Mouse (Mus musculus) erythroblast, embryonic 14.5 days (primary cell): ENCODE results near the gene Serpina6. TPM values are rescaled to one million over a fixed set of nuclear protein-coding genes. Genes with fewer than 3 reads are reported as not detected.
"Not testable (repeated sequence)": the region's sequence is repeated elsewhere in the genome, so short reads cannot be mapped to it uniquely, and the experiment has no call there.

Experiments used
- H3K27me3 ChIP-seq: 2 replicates; pipeline ENCODE4 v1.6.1; 2012; ENCODE audit warnings: inconsistent platforms; ENCODE audit not compliant: control insufficient read depth
- H3K36me3 ChIP-seq: 2 replicates; pipeline ENCODE4 v1.6.1; 2012; ENCODE audit warnings: mild to moderate bottlenecking, inconsistent platforms; ENCODE audit not compliant: control insufficient read depth
- H3K4me1 ChIP-seq: 2 replicates; pipeline ENCODE4 v1.6.1; 2012; ENCODE audit warnings: inconsistent platforms; ENCODE audit not compliant: control insufficient read depth
- H3K4me3 ChIP-seq: replicated peaks from 2 replicates; pipeline ENCODE3; 2012; ENCODE audit warnings: moderate library complexity, mild to moderate bottlenecking, inconsistent platforms
- H3K9me3 ChIP-seq: 2 replicates; pipeline ENCODE4 v1.6.1; 2012; ENCODE audit warnings: low read length, inconsistent platforms, mixed read lengths; ENCODE audit not compliant: control insufficient read depth
- GATA1 ChIP-seq: IDR thresholded peaks from 2 replicates; pipeline ENCODE4 v1.6.1; 2012; ENCODE audit warnings: low read length, inconsistent platforms, mixed read lengths
- TAL1 ChIP-seq: IDR thresholded peaks from 3 replicates; pipeline ENCODE4 v1.6.1; 2012; ENCODE audit warnings: low read length, inconsistent platforms, mixed read lengths
- polyA plus RNA-seq: library from polyadenylated mRNA; stranded (reverse); fragments of >175 nt; gene quantifications from 2 replicates; pipeline ENCODE4 v1.2.3, GENCODE M21; 2012

The Serpina6 gene
- polyA plus RNA-seq, 1 experiment: 0.37 TPM

GRCm38 (mm10) chr12:103683775-103684174 lies 26.8 kb upstream of the Serpina6 start:
- no peaks in the 10 kb centered on the region for H3K4me1 ChIP-seq
- peaks cover 11% of the 10 kb centered on the region for H3K9me3 ChIP-seq
- H3K27me3 ChIP-seq: no peaks in the 10 kb centered on the region
- TF ChIP-seq GATA1: no peak
- TF ChIP-seq TAL1: no peak
- no peaks in the 10 kb centered on the region for H3K36me3 ChIP-seq
- H3K4me3 ChIP-seq: no peak overlapping the region

- Histone ChIP-seq H3K36me3 (no peaks in the 10 kb centered on the region), H3K4me1 (no peaks in the 10 kb centered on the region), H3K4me3 (no peak overlapping the region), H3K9me3 (peaks cover 13% of the 10 kb centered on the region), H3K27me3 (no peaks in the 10 kb centered on the region)
- TF ChIP-seq TAL1 (no peak), GATA1 (no peak)
These were observed 24.7 kb upstream of the Serpina6 start for GRCm38 (mm10) chr12:103681739-103682138.

DNA sequence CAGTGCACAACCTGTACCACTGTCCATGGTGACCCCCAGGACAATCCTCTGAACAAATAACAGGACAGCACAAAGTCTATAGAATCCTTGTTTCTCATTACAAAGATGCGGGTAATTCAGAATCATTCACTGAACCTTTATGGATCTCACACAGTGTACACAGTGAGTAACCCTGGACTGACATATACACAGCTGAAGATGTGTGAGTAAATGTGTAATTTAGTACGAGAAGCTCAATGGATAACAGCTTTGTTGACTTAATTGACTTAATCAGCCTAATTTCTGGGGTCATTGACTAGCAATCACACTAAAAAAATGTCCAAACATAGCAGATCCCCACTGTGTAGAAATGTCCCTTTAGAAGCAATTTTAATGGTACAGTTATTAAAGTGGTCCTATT lies 24.2 kb upstream of the Serpina6 start:
- H3K27me3 ChIP-seq: no peaks in the 10 kb centered on the region
- peaks cover 12% of the 10 kb centered on the region for H3K9me3 ChIP-seq
- H3K4me1 ChIP-seq: no peaks in the 10 kb centered on the region
- H3K4me3 ChIP-seq: no peak overlapping the region
- TF ChIP-seq GATA1 (no peak), TAL1 (no peak)
- H3K36me3 ChIP-seq: no peaks in the 10 kb centered on the region

GRCm38 (mm10) chr12:103679853-103680252 lies 22.8 kb upstream of the Serpina6 start:
- H3K9me3 ChIP-seq: peaks cover 15% of the 10 kb centered on the region; the same call in 1 of the 2 replicates
- H3K4me3 ChIP-seq, H3K36me3 ChIP-seq, H3K27me3 ChIP-seq, H3K4me1 ChIP-seq: not testable (repeated sequence)

GRCm38 (mm10) chr12:103676039-103676438 lies 19.0 kb upstream of the Serpina6 start, which contains the start of gene Serpina16:
Serpina16 (minus strand) TSS chr12:103676139.
- Histone ChIP-seq H3K27me3 (no peaks in the 10 kb centered on the region), H3K4me3 (no peak within 1 kb of the TSS), H3K4me1 (no peaks in the 10 kb centered on the region), H3K9me3 (peaks cover 12% of the 10 kb centered on the region; the same call in 1 of the 2 replicates), H3K36me3 (no peaks in the 10 kb centered on the region)
- TF ChIP-seq GATA1 (no peak), TAL1 (no peak)

GRCm38 (mm10) chr12:103673179-103673578 lies 16.2 kb upstream of the Serpina6 start:
- H3K27me3 ChIP-seq: no peaks in the 10 kb centered on the region
- H3K36me3 ChIP-seq: no peaks in the 10 kb centered on the region
- H3K4me1 ChIP-seq: no peaks in the 10 kb centered on the region
- peaks cover 26% of the 10 kb centered on the region for H3K9me3 ChIP-seq
- H3K4me3 ChIP-seq: no peak overlapping the region
- TF ChIP-seq TAL1 (no peak), GATA1 (no peak)

DNA sequence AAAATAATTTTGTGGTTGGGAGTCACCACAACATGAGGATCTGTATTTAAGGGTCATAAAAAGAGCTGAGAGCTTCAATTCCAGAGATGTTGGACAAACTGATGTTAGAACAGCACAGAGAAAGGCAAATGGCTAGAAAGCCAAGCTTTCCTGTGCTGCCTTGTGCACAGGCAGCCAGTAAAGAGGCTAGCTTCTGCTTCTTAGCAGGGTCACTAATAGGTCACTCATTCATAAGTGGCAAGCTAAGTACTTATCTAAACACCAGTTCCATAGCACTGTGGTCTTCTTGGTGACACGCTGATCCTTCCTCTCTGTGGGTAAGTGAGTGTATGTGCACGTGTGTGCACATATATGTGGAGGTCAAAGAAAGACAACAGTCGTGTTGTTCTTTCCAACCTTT lies 14.5 kb upstream of the Serpina6 start:
- TF ChIP-seq TAL1 (no peak), GATA1 (no peak)
- Histone ChIP-seq H3K4me1 (no peaks in the 10 kb centered on the region), H3K9me3 (peaks cover 31% of the 10 kb centered on the region), H3K36me3 (no peaks in the 10 kb centered on the region), H3K27me3 (no peaks in the 10 kb centered on the region), H3K4me3 (no peak overlapping the region)

- H3K27me3 ChIP-seq: no peaks in the 10 kb centered on the region
- TF ChIP-seq TAL1 (no peak), GATA1 (no peak)
- no peaks in the 10 kb centered on the region for H3K4me1 ChIP-seq
- no peaks in the 10 kb centered on the region for H3K36me3 ChIP-seq
- peaks cover 33% of the 10 kb centered on the region for H3K9me3 ChIP-seq
- H3K4me3 ChIP-seq: no peak overlapping the region
These were observed 14.0 kb upstream of the Serpina6 start for GRCm38 (mm10) chr12:103670964-103671363.

DNA sequence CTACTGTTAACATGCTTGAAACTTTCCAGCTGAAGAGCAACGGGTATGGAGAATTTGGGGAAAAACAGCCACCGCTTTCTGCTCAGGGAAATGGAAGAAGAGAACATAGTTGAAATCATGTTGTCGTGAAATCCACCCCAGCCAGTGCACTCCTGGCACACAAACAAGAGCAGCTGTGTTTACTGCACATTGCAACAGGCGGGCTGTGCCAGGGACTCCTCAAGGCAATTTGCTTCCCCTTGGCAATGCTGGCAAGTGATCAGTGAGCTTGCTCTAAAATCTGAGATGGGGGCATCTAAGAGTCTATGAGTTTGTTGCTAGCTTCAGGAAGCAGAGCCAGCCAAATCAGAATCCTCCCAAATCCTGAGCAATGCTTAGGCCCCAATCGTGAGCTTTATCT lies 13.3 kb upstream of the Serpina6 start:
- no peak for TF ChIP-seq GATA1
- TF ChIP-seq TAL1: no peak
- Histone ChIP-seq H3K4me1 (no peaks in the 10 kb centered on the region), H3K9me3 (peaks cover 31% of the 10 kb centered on the region), H3K4me3 (no peak overlapping the region), H3K27me3 (no peaks in the 10 kb centered on the region), H3K36me3 (no peaks in the 10 kb centered on the region)

- Histone ChIP-seq H3K36me3 (no peaks in the 10 kb centered on the region), H3K27me3 (no peaks in the 10 kb centered on the region), H3K4me1 (no peaks in the 10 kb centered on the region), H3K9me3 (peaks cover 26% of the 10 kb centered on the region), H3K4me3 (no peak overlapping the region)
- no peak for TF ChIP-seq GATA1
- TF ChIP-seq TAL1: no peak
These were observed 8.3 kb upstream of the Serpina6 start for GRCm38 (mm10) chr12:103665286-103665685.

GRCm38 (mm10) chr12:103662053-103662452 lies 5.0 kb upstream of the Serpina6 start:
- H3K4me1 ChIP-seq, H3K36me3 ChIP-seq: not testable (repeated sequence)
- peaks cover 16% of the 10 kb centered on the region for H3K9me3 ChIP-seq

More at GRCm38 (mm10) chr12:103662053-103662452, 5.0 kb upstream of the Serpina6 start:
- not testable (repeated sequence) for H3K27me3 ChIP-seq, H3K4me3 ChIP-seq
